Mouse (Mus musculus) heart, embryonic 10.5 days (tissue): Measurements from ENCODE around the gene Olfr611. TPM values are rescaled to one million over a fixed set of nuclear protein-coding genes. Genes with fewer than 3 reads are reported as not detected.
"Not testable (repeated sequence)": the region's sequence is repeated elsewhere in the genome, so short reads cannot be mapped to it uniquely, and the experiment has no call there.

ENCODE experiments used
- DNase-seq: peaks from one replicate; pipeline ENCODE4 v3.0.0-alpha.2; 2017; ENCODE audit warnings: low spot score
- H3K27ac ChIP-seq: fragments of 300-500 bp; sonication (generic); 2 replicates; pipeline ENCODE4 v1.5.1; 2016; ENCODE audit warnings: mild to moderate bottlenecking
- H3K27me3 ChIP-seq: fragments of 300-500 bp; sonication (generic); 2 replicates; pipeline ENCODE4 v1.6.1; 2016; ENCODE audit warnings: mild to moderate bottlenecking; ENCODE audit not compliant: poor library complexity, insufficient read depth, severe bottlenecking
- H3K36me3 ChIP-seq: fragments of 300-500 bp; sonication (generic); 2 replicates; pipeline ENCODE4 v1.6.1; 2016; ENCODE audit warnings: mild to moderate bottlenecking, moderate library complexity
- H3K4me1 ChIP-seq: fragments of 300-500 bp; sonication (generic); 2 replicates; pipeline ENCODE4 v1.6.1; 2016; ENCODE audit warnings: mild to moderate bottlenecking
- H3K4me3 ChIP-seq: fragments of 300-500 bp; sonication (generic); 2 replicates; pipeline ENCODE4 v1.5.1; 2016; ENCODE audit warnings: mild to moderate bottlenecking, moderate library complexity
- H3K9me3 ChIP-seq: fragments of 300-500 bp; sonication (generic); 2 replicates; pipeline ENCODE4 v1.6.1; 2016; ENCODE audit warnings: mild to moderate bottlenecking, moderate library complexity
- WGBS: fragments of 180-500 bp; shearing (Covaris S2); methylation state at CpG from one replicate; pipeline ENCODE4 v1.1.7; 2016; 5-methylcytosine and 5-hydroxymethylcytosine counted together
- polyA plus RNA-seq: library from polyadenylated mRNA; unstranded; fragments of >200 nt; fragmentation: Nextera tagmentation; extraction: Ambion mirVana; gene quantifications from 2 replicates; pipeline ENCODE4 v1.2.1, GENCODE M21; 2016

Olfr611 gene
- not detected in 2 replicates for polyA plus RNA-seq

GRCm38 (mm10) chr7:103520746-103521145 lies at the start of gene Olfr611:
Olfr611 (minus strand) TSS chr7:103520846.
- not testable (repeated sequence) for H3K27me3 ChIP-seq, H3K4me3 ChIP-seq, H3K4me1 ChIP-seq, H3K27ac ChIP-seq, H3K36me3 ChIP-seq, H3K9me3 ChIP-seq, DNase-seq
- WGBS = 60% methylated on average over 1 of the region's 1 CpGs

GRCm38 (mm10) chr7:103569043-103569442 lies 48.4 kb upstream of the Olfr611 start, which contains the start of gene Olfr616:
Olfr616 (minus strand) TSS chr7:103569143.
- H3K9me3 ChIP-seq = no peaks in the 10 kb centered on the region
- no peaks in the 10 kb centered on the region for H3K27me3 ChIP-seq
- no peak within 1 kb of the TSS for H3K27ac ChIP-seq
- WGBS = 76% methylated on average over 3 of the region's 3 CpGs
- no peak within 1 kb of the TSS for H3K4me3 ChIP-seq
- no peaks in the 10 kb centered on the region for H3K36me3 ChIP-seq
- H3K4me1 ChIP-seq = peaks cover 3% of the 10 kb centered on the region; the same call in 1 of the 2 replicates
- no peak for DNase-seq

DNA sequence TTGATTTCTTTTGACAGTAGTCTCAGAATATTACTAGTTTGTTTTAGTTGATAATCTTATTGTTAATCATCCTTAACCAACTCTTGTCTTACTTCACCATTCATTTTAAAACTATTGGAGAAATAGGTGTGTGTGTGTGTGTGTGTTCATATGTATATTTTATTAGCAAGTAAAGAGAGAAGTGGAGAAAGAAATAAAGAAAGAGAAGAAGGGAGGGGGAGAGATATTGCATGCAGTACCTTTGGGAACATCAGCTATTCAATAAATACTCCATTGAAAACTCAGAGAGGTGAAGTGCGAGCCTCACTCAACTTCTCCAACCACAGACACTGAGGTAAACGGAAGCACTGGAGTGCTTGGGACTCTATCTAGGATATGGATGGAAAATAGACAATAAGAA lies 35.1 kb upstream of the Olfr611 start, which contains the start of gene Olfr615:
Olfr615 (plus strand) TSS at position 301 of the 400 bp plus-strand sequence.
- 75% methylated on average over 2 of the region's 2 CpGs for WGBS

GRCm38 (mm10) chr7:103547774-103548173 lies 27.1 kb upstream of the Olfr611 start, which contains the start of gene Olfr613:
Olfr613 (plus strand) TSS chr7:103548074.
- DNase-seq = no peak
- H3K4me1 ChIP-seq = no peaks in the 10 kb centered on the region
- no peaks in the 10 kb centered on the region for H3K27me3 ChIP-seq
- no peak within 1 kb of the TSS for H3K27ac ChIP-seq
- no peak within 1 kb of the TSS for H3K4me3 ChIP-seq
- no peaks in the 10 kb centered on the region for H3K9me3 ChIP-seq
- no peaks in the 10 kb centered on the region for H3K36me3 ChIP-seq
- WGBS = 80% methylated on average over 2 of the region's 2 CpGs

More for the DNA sequence above, 35.1 kb upstream of the Olfr611 start, which contains the start of gene Olfr615:
- Histone ChIP-seq H3K36me3 (no peaks in the 10 kb centered on the region), H3K4me3 (no peak within 1 kb of the TSS), H3K27ac (no peak within 1 kb of the TSS), H3K9me3 (no peaks in the 10 kb centered on the region), H3K27me3 (no peaks in the 10 kb centered on the region), H3K4me1 (no peaks in the 10 kb centered on the region)
- no peak for DNase-seq

- 82% methylated on average over 2 of the region's 2 CpGs for WGBS
- not testable (repeated sequence) for H3K27me3 ChIP-seq, H3K9me3 ChIP-seq, H3K36me3 ChIP-seq, H3K27ac ChIP-seq, DNase-seq, H3K4me1 ChIP-seq, H3K4me3 ChIP-seq
These were observed 22.0 kb upstream of the Olfr611 start, which contains the start of gene Olfr612 for GRCm38 (mm10) chr7:103542617-103543016. Olfr612 (minus strand) TSS chr7:103542717.

GRCm38 (mm10) chr7:103512022-103512421 lies 8.6 kb downstream of the Olfr611 start, which contains the start of gene Olfr610:
Olfr610 (minus strand) TSS chr7:103512122.
- Histone ChIP-seq H3K4me3 (no peak within 1 kb of the TSS), H3K9me3 (no peaks in the 10 kb centered on the region), H3K27me3 (no peaks in the 10 kb centered on the region), H3K36me3 (no peaks in the 10 kb centered on the region), H3K27ac (no peak within 1 kb of the TSS), H3K4me1 (no peaks in the 10 kb centered on the region)
- no peak for DNase-seq
- WGBS = 75% methylated on average over 2 of the region's 2 CpGs

- Histone ChIP-seq H3K4me1 (no peaks in the 10 kb centered on the region), H3K36me3 (no peaks in the 10 kb centered on the region), H3K9me3 (no peaks in the 10 kb centered on the region), H3K4me3 (no peak within 1 kb of the TSS), H3K27me3 (no peaks in the 10 kb centered on the region), H3K27ac (no peak within 1 kb of the TSS)
- 56% methylated on average over 1 of the region's 1 CpGs for WGBS
- no peak for DNase-seq
These were observed 22.7 kb downstream of the Olfr611 start, which contains the start of gene Olfr609 for GRCm38 (mm10) chr7:103497962-103498361. Olfr609 (minus strand) TSS chr7:103498062.

DNA sequence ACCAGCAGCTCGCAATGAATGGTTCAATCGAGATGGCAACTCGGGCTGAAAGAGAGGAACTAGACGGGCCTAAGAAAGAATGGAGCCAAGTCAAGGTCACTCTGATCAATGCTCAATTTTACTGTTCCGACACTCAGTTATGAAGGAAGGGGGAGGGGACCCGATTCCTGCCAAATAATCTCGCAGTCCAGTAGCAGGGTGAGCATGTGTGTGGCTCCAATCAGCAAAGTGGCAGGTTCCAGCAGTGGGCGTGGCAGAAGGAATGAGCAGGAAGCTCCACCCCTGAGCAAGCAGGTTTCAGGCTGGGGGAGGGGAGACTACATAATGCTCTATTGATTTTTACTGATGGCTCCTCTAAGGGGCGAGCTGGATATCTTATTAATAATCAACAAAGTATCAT lies 43.5 kb downstream of the Olfr611 start:
- not testable (repeated sequence) for DNase-seq, H3K9me3 ChIP-seq, H3K36me3 ChIP-seq, H3K4me3 ChIP-seq, H3K4me1 ChIP-seq, H3K27me3 ChIP-seq, H3K27ac ChIP-seq
- WGBS = 87% methylated on average over 9 of the region's 9 CpGs

DNA sequence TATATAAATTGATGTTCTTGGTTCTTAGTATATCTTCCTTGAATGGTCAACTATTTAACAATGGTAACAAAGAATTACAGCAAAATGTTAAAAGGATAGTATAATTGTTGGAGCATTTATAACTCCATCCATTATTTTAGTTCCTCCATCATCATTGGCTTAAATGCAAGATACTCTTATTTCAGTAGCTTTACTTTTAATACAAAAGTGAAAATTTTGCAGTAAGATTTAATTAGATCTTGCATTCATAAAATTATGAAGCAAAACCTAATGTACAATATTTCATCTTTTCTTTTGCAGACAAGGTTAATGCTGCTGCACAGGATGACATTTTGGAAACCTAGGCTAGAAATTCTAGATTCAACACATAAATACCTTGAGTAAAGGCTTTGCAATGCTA lies 51.1 kb downstream of the Olfr611 start, which contains the start of gene Olfr608:
Olfr608 (plus strand) TSS at position 301 of the 400 bp plus-strand sequence.
- H3K27ac ChIP-seq = no peak within 1 kb of the TSS
- H3K9me3 ChIP-seq = no peaks in the 10 kb centered on the region
- no peaks in the 10 kb centered on the region for H3K4me1 ChIP-seq
- DNase-seq = no peak
- no peaks in the 10 kb centered on the region for H3K27me3 ChIP-seq
- no peak within 1 kb of the TSS for H3K4me3 ChIP-seq
- no peaks in the 10 kb centered on the region for H3K36me3 ChIP-seq

Other genes starting within 250 kb of the Olfr611 start
- not detected in 2 replicates for gene Olfr596, start 215.2 kb downstream of the Olfr611 start, polyA plus RNA-seq
- gene Olfr597, start 204.5 kb downstream of the Olfr611 start, polyA plus RNA-seq = not detected in 2 replicates
- gene Olfr598, start 197.3 kb downstream of the Olfr611 start, polyA plus RNA-seq = not detected in 2 replicates
- gene Olfr599, start 184.9 kb downstream of the Olfr611 start, polyA plus RNA-seq = not detected in 2 replicates
- gene Olfr600, start 171.2 kb downstream of the Olfr611 start, polyA plus RNA-seq = not detected in 2 replicates
- gene Olfr601, start 158.2 kb downstream of the Olfr611 start, polyA plus RNA-seq = not detected in 2 replicates
- not detected in 2 replicates for gene Olfr603, start 134.7 kb downstream of the Olfr611 start, polyA plus RNA-seq
- gene Usp17lc, start 105.8 kb downstream of the Olfr611 start, polyA plus RNA-seq = not detected in 2 replicates
- gene Olfr605, start 75.4 kb downstream of the Olfr611 start, polyA plus RNA-seq = not detected in 2 replicates
- not detected in 2 replicates for gene Olfr606, start 71.8 kb downstream of the Olfr611 start, polyA plus RNA-seq
- gene Olfr607, start 56.7 kb downstream of the Olfr611 start, polyA plus RNA-seq = not detected in 2 replicates
- 0.14 TPM in 1 of 2 replicates, not detected in the other for gene Olfr608, start 51.0 kb downstream of the Olfr611 start, polyA plus RNA-seq
- gene Olfr609, start 22.8 kb downstream of the Olfr611 start, polyA plus RNA-seq = not detected in 2 replicates
- not detected in 2 replicates for gene Olfr610, start 8.7 kb downstream of the Olfr611 start, polyA plus RNA-seq
- gene Olfr612, start 21.9 kb upstream of the Olfr611 start, polyA plus RNA-seq = not detected in 2 replicates
- not detected in 2 replicates for gene Olfr613, start 27.2 kb upstream of the Olfr611 start, polyA plus RNA-seq
- gene Olfr615, start 35.2 kb upstream of the Olfr611 start, polyA plus RNA-seq = not detected in 2 replicates
- gene Olfr616, start 48.3 kb upstream of the Olfr611 start, polyA plus RNA-seq = not detected in 2 replicates
- not detected in 2 replicates for gene Olfr617, start 52.2 kb upstream of the Olfr611 start, polyA plus RNA-seq
- not detected in 2 replicates for gene Olfr618, start 69.3 kb upstream of the Olfr611 start, polyA plus RNA-seq
- gene Olfr619, start 79.7 kb upstream of the Olfr611 start, polyA plus RNA-seq = not detected in 2 replicates
- gene Olfr620, start 91.7 kb upstream of the Olfr611 start, polyA plus RNA-seq = not detected in 2 replicates
- gene Olfr622, start 121.9 kb upstream of the Olfr611 start, polyA plus RNA-seq = not detected in 2 replicates
- not detected in 2 replicates for gene Olfr623, start 142.9 kb upstream of the Olfr611 start, polyA plus RNA-seq
- gene Olfr624, start 150.3 kb upstream of the Olfr611 start, polyA plus RNA-seq = not detected in 2 replicates
- not detected in 2 replicates for gene Olfr625-ps1, start 161.9 kb upstream of the Olfr611 start, polyA plus RNA-seq
- not detected in 2 replicates for gene Olfr243, start 193.8 kb upstream of the Olfr611 start, polyA plus RNA-seq
- not detected in 2 replicates for gene Olfr628, start 209.5 kb upstream of the Olfr611 start, polyA plus RNA-seq
- gene Olfr629, start 224.1 kb upstream of the Olfr611 start, polyA plus RNA-seq = not detected in 2 replicates
- not detected in 2 replicates for gene Olfr630, start 236.5 kb upstream of the Olfr611 start, polyA plus RNA-seq